Mouse (Mus musculus): Measurements from ENCODE around the gene Hist1h2bg. TPM values are rescaled to one million over a fixed set of nuclear protein-coding genes. Genes with fewer than 3 reads are reported as not detected.
"Not testable (repeated sequence)": the region's sequence is repeated elsewhere in the genome, so short reads cannot be mapped to it uniquely, and the experiment has no call there.

Gene Hist1h2bg
- polyA plus RNA-seq, 1 experiment from 2014 or later, result 10.0 TPM

- ATAC-seq (ENCODE audit: insufficient read depth), result peak; percentile 2
- not testable (repeated sequence) for H3K27me3 ChIP-seq; H3K36me3 ChIP-seq (replicated peaks); H3K9me3 ChIP-seq (replicated peaks)
- 0% methylated on average over 18 of the region's 34 CpGs for whole genome bisulfite sequencing (ENCODE audit: insufficient replicate concordance)
- H3K4me3 ChIP-seq (replicated peaks), result peak overlapping the region; percentile 63
- H3K27ac ChIP-seq (replicated peaks), result peak overlapping the region; percentile 98
- H3K4me1 ChIP-seq (replicated peaks), result peaks cover 29% of the 10 kb centered on the region
- peak overlapping the region; percentile 88 for H3K9ac ChIP-seq
- peak overlapping the region; percentile 81 for H3K4me2 ChIP-seq
Measured at GRCm38 (mm10) chr13:23571504-23572217, 465 bp downstream of the Hist1h2bg start.

GRCm38 (mm10) chr13:23572218-23573033 lies 1.2 kb downstream of the Hist1h2bg start:
- Histone ChIP-seq H3K27ac (replicated peaks) (peak overlapping the region; percentile 98), H3K27me3 (no peaks in the 10 kb centered on the region), H3K4me3 (replicated peaks) (peak overlapping the region; percentile 63), H3K4me1 (replicated peaks) (peaks cover 36% of the 10 kb centered on the region), H3K9ac (peak overlapping the region; percentile 88), H3K9me3 (replicated peaks) (no peaks in the 10 kb centered on the region), H3K4me2 (peak overlapping the region; percentile 81), H3K36me3 (replicated peaks) (no peaks in the 10 kb centered on the region)
- no peak for ATAC-seq (ENCODE audit: insufficient read depth)
- 30% methylated on average over 2 of the region's 2 CpGs for WGBS (ENCODE audit: insufficient replicate concordance)

GRCm38 (mm10) chr13:23573034-23573897 lies 2.1 kb downstream of the Hist1h2bg start:
- Histone ChIP-seq H3K4me1 (replicated peaks) (peaks cover 36% of the 10 kb centered on the region), H3K4me2 (peak overlapping the region; percentile 81), H3K9ac (peak overlapping the region; percentile 88), H3K4me3 (replicated peaks) (peak overlapping the region; percentile 63), H3K27ac (replicated peaks) (peak overlapping the region; percentile 98)
- H3K36me3 ChIP-seq (replicated peaks); H3K27me3 ChIP-seq; H3K9me3 ChIP-seq (replicated peaks); ATAC-seq (ENCODE audit: insufficient read depth): not testable (repeated sequence)
- WGBS (ENCODE audit: insufficient replicate concordance), result 4% methylated on average over 20 of the region's 20 CpGs

GRCm38 (mm10) chr13:23573898-23574524 lies 2.8 kb downstream of the Hist1h2bg start, which contains the start of the genes Hist1h2bf and Hist1h2ad:
Gene Hist1h2bf, minus strand, starts transcription at chr13:23574196.
Gene Hist1h2ad, plus strand, starts transcription at chr13:23574381.
- Histone ChIP-seq H3K4me1 (replicated peaks) (peaks cover 37% of the 10 kb centered on the region), H3K4me2 (peak within 1 kb of the TSS; percentile 81), H3K9ac (peak within 1 kb of the TSS; percentile 88), H3K27ac (replicated peaks) (peak within 1 kb of the TSS; percentile 98), H3K4me3 (replicated peaks) (peak within 1 kb of the TSS; percentile 64)
- H3K27me3 ChIP-seq; H3K9me3 ChIP-seq (replicated peaks); H3K36me3 ChIP-seq (replicated peaks): not testable (repeated sequence)
- ATAC-seq (ENCODE audit: insufficient read depth), result peak; percentile 75
- WGBS (ENCODE audit: insufficient replicate concordance), result under 1% methylated on average over 41 of the region's 42 CpGs

GRCm38 (mm10) chr13:23574546-23575170 lies 3.5 kb downstream of the Hist1h2bg start:
- H3K9me3 ChIP-seq (replicated peaks); H3K27me3 ChIP-seq; ATAC-seq (ENCODE audit: insufficient read depth); H3K36me3 ChIP-seq (replicated peaks): not testable (repeated sequence)
- WGBS (ENCODE audit: insufficient replicate concordance), result 0% methylated on average over 10 of the region's 39 CpGs
- peak overlapping the region; percentile 64 for H3K4me3 ChIP-seq (replicated peaks)
- H3K27ac ChIP-seq (replicated peaks), result peak overlapping the region; percentile 98
- H3K9ac ChIP-seq, result peak overlapping the region; percentile 45
- H3K4me1 ChIP-seq (replicated peaks), result peaks cover 37% of the 10 kb centered on the region
- H3K4me2 ChIP-seq, result peak overlapping the region; percentile 81

GRCm38 (mm10) chr13:23575271-23575851 lies 4.2 kb downstream of the Hist1h2bg start, which contains the start of gene Hist1h3d:
Gene Hist1h3d, plus strand, starts transcription at chr13:23575763.
- Histone ChIP-seq H3K27me3 (no peaks in the 10 kb centered on the region), H3K4me3 (replicated peaks) (peak within 1 kb of the TSS; percentile 64), H3K4me1 (replicated peaks) (peaks cover 37% of the 10 kb centered on the region), H3K9me3 (replicated peaks) (no peaks in the 10 kb centered on the region), H3K36me3 (replicated peaks) (no peaks in the 10 kb centered on the region), H3K9ac (peak within 1 kb of the TSS; percentile 77), H3K4me2 (peak within 1 kb of the TSS; percentile 77), H3K27ac (replicated peaks) (peak within 1 kb of the TSS; percentile 96)
- WGBS (ENCODE audit: insufficient replicate concordance), result under 1% methylated on average over 18 of the region's 18 CpGs
- peak; percentile 17 for ATAC-seq (ENCODE audit: insufficient read depth)

GRCm38 (mm10) chr13:23575864-23576313 lies 4.7 kb downstream of the Hist1h2bg start:
- under 1% methylated on average over 14 of the region's 40 CpGs for WGBS (ENCODE audit: insufficient replicate concordance)

GRCm38 (mm10) chr13:23576351-23576881 lies 5.2 kb downstream of the Hist1h2bg start:
- H3K4me3 ChIP-seq (replicated peaks), result peak overlapping the region; percentile 64
- peak overlapping the region; percentile 77 for H3K4me2 ChIP-seq
- H3K27ac ChIP-seq (replicated peaks), result peak overlapping the region; percentile 96
- H3K9ac ChIP-seq, result peak overlapping the region; percentile 77
- no peaks in the 10 kb centered on the region for H3K27me3 ChIP-seq
- ATAC-seq (ENCODE audit: insufficient read depth), result no peak
- peaks cover 47% of the 10 kb centered on the region for H3K4me1 ChIP-seq (replicated peaks)
- H3K9me3 ChIP-seq (replicated peaks), result no peaks in the 10 kb centered on the region
- WGBS (ENCODE audit: insufficient replicate concordance), result 6% methylated on average over 7 of the region's 7 CpGs
- no peaks in the 10 kb centered on the region for H3K36me3 ChIP-seq (replicated peaks)

More at GRCm38 (mm10) chr13:23575864-23576313, 4.7 kb downstream of the Hist1h2bg start:
- H3K9ac ChIP-seq, result peak overlapping the region; percentile 77
- H3K27me3 ChIP-seq; H3K9me3 ChIP-seq (replicated peaks); ATAC-seq (ENCODE audit: insufficient read depth); H3K36me3 ChIP-seq (replicated peaks): not testable (repeated sequence)
- H3K27ac ChIP-seq (replicated peaks), result peak overlapping the region; percentile 96
- peak overlapping the region; percentile 77 for H3K4me2 ChIP-seq
- peaks cover 42% of the 10 kb centered on the region for H3K4me1 ChIP-seq (replicated peaks)
- peak overlapping the region; percentile 64 for H3K4me3 ChIP-seq (replicated peaks)

- peak overlapping the region; percentile 64 for H3K4me3 ChIP-seq (replicated peaks)
- no peaks in the 10 kb centered on the region for H3K27me3 ChIP-seq
- no peaks in the 10 kb centered on the region for H3K36me3 ChIP-seq (replicated peaks)
- H3K9ac ChIP-seq, result peak overlapping the region; percentile 77
- 29% methylated on average over 6 of the region's 6 CpGs for WGBS (ENCODE audit: insufficient replicate concordance)
- no peak for ATAC-seq (ENCODE audit: insufficient read depth)
- peak overlapping the region; percentile 96 for H3K27ac ChIP-seq (replicated peaks)
- H3K4me2 ChIP-seq, result peak overlapping the region; percentile 77
- no peaks in the 10 kb centered on the region for H3K9me3 ChIP-seq (replicated peaks)
- peaks cover 52% of the 10 kb centered on the region for H3K4me1 ChIP-seq (replicated peaks)
Measured at GRCm38 (mm10) chr13:23576906-23577639, 5.9 kb downstream of the Hist1h2bg start.

All from liver, embryonic 15.5 days (tissue).